In the genomic region with DNA sequence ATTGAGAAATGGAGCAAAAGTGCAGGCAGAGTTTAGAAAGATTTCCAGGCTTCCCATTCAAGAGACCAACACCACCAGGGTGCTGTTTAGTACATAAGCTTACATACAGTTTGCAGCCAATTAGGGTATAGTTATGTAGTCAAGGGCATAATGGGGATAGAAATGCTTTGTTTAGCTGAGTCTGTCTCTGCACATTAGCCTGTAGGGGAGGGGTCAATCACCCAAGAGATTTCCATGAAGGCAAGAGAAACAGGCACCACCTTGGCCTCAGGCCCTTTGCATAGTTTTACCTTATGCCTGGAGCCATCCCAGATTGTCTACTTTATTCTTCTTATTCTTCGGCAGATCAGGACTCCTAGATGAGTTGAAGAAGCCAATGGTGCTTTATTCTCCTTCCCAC, we compare ENCODE assay signal across 27 mouse cellular contexts.
"Had no signal": no experiment of that assay in that cellular context is flagged by ENCODE, and none has a peak within 500 bp of the region (broad histone marks: within the 10 kb centered on the region; RNA-seq: fewer than 3 reads in every experiment).

No protein-coding gene starts in this region.

- H3K27ac ChIP-seq: heart, adult 2 months; heart, embryonic 13.5 days; heart, embryonic 15.5 days; hindbrain, embryonic 12.5 days; hindbrain, embryonic 14.5 days; intestine, embryonic 15.5 days; limb, embryonic 13.5 days; limb, embryonic 15.5 days; liver, embryonic 12.5 days; liver, embryonic 14.5 days had no signal

- H3K4me2 ChIP-seq: heart, embryonic 11.5 days; heart, embryonic 13.5 days; heart, embryonic 15.5 days; hindbrain, embryonic 12.5 days; hindbrain, embryonic 14.5 days; intestine, embryonic 15.5 days; limb, embryonic 13.5 days; limb, embryonic 15.5 days; liver, embryonic 12.5 days had no signal

- H3K4me1 ChIP-seq: heart, embryonic 13.5 days; heart, embryonic 15.5 days; hindbrain, embryonic 12.5 days; intestine, embryonic 15.5 days; limb, embryonic 13.5 days; limb, embryonic 15.5 days; liver, embryonic 12.5 days had no signal

- H3K9me3 ChIP-seq: heart, embryonic 13.5 days; heart, embryonic 15.5 days; hindbrain, embryonic 12.5 days; intestine, embryonic 15.5 days; limb, embryonic 13.5 days; limb, embryonic 15.5 days; liver, embryonic 12.5 days had no signal

- DNase-seq: gastrocnemius, postnatal 14 days; gastrocnemius, postnatal 36 days; heart, adult 11 months; heart, adult 2 months; heart, postnatal 14 days; heart, postnatal 36 days; kidney, adult 18-20 months; kidney, adult 8-10 months; kidney, postnatal 10 days; kidney, postnatal 25 days; kidney, postnatal 4 days; layer of hippocampus, adult 9-11 months; layer of hippocampus, postnatal 36 days; left cerebral cortex, postnatal 4 days had no signal

- H3K9ac ChIP-seq: heart, embryonic 13.5 days; heart, embryonic 15.5 days; hindbrain, embryonic 12.5 days; hindbrain, embryonic 14.5 days; intestine, embryonic 15.5 days; limb, embryonic 13.5 days; limb, embryonic 15.5 days; liver, embryonic 12.5 days; liver, embryonic 14.5 days had no signal

- H3K4me3 ChIP-seq: heart, adult 2 months; heart, embryonic 13.5 days; heart, embryonic 15.5 days; hindbrain, embryonic 12.5 days; intestine, embryonic 15.5 days; limb, embryonic 13.5 days; limb, embryonic 15.5 days; liver, embryonic 12.5 days had no signal

- H3K36me3 ChIP-seq: heart, embryonic 13.5 days; heart, embryonic 15.5 days; hindbrain, embryonic 12.5 days; intestine, embryonic 15.5 days; limb, embryonic 13.5 days; limb, embryonic 15.5 days; liver, embryonic 12.5 days had no signal

- ATAC-seq: hindbrain, embryonic 16.5 days; inflammation-experienced regulatory T-cells, adult 6 months; intestine, embryonic 15.5 days; intestine, postnatal 0 days; liver, embryonic 12.5 days had no signal

- H3K27me3 ChIP-seq: heart, embryonic 13.5 days; heart, embryonic 15.5 days; hindbrain, embryonic 12.5 days; intestine, embryonic 15.5 days; limb, embryonic 13.5 days; limb, embryonic 15.5 days; liver, embryonic 12.5 days had no signal
